Mouse (Mus musculus): ENCODE measurements at regions not wholly inside any gene's neighbourhood (a gene's known extent, or its start where the extent isn't known, plus 50 kb on each side); places are given as distances from the start of the nearest gene placed in this dataset.

DNA sequence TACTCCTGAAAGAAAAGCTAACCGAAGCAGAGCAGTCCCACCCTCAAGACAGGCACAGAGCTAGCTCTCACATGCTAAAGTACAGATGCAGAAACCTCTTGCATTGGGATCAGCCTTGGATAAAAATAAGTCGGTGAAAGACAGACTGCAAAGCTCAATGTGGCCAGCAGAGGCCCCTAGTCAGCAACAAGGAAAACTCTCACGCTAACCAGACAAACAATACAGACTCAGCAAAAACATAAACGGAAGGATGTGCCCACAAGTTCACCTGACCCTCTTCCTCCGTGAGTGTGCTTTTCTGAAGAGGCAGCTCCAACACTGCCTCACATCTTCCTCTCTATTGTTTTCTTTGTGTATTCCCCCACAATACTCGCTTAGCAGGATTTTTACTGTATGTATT lies 77.8 kb downstream of the Rpia start:
- Histone ChIP-seq H3K9me3 (replicated peaks; ENCODE audit: control insufficient read depth, low read length) (no peaks in the 10 kb centered on the region), H3K36me3 (ENCODE audit: control insufficient read depth, insufficient read depth) (no peaks in the 10 kb centered on the region), H3K4me3 (ENCODE audit: low read length) (no peak overlapping the region), H3K4me1 (ENCODE audit: control insufficient read depth, insufficient read depth, low read length) (no peaks in the 10 kb centered on the region; the same call in 1 of the 2 replicates), H3K4me2 (ENCODE audit: low read depth, low read length) (peak overlapping the region; percentile 47), H3K9ac (ENCODE audit: low read length) (no peak overlapping the region), H3K27me3 (ENCODE audit: control insufficient read depth, insufficient read depth, low read length) (no peaks in the 10 kb centered on the region), H3K27ac (ENCODE audit: low read length) (no peak overlapping the region)
- WGBS = 13% methylated on average over 6 of the region's 6 CpGs
- no peak for ATAC-seq (replicated peaks; ENCODE audit: extremely low read depth, insufficient read depth, low FRiP score)

DNA sequence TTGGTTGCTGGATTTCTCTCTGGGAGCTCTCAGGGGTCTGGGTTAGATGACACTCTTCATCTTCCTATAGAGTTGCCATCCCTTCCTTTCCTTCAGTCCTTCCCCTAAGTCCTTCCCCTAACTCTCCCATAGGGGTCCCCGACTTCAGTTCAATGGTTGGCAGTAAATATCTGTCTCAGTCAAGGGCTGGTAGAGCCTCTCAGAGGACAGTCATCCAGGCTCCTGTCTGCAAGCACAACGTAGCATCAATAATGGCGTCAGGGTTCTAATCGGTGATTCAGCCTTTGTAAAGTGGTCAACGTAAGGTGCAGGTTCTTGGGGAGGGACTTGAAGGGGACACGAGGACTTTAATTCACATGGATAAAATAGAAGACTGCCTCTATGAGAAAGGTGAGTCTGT lies 78.4 kb downstream of the Rpia start:
- 75% methylated on average over 6 of the region's 6 CpGs for WGBS
- no peaks in the 10 kb centered on the region for H3K36me3 ChIP-seq (ENCODE audit: control insufficient read depth, insufficient read depth)
- H3K9me3 ChIP-seq (replicated peaks; ENCODE audit: control insufficient read depth, low read length) = no peaks in the 10 kb centered on the region
- ATAC-seq (replicated peaks; ENCODE audit: extremely low read depth, insufficient read depth, low FRiP score) = no peak
- H3K4me3 ChIP-seq (ENCODE audit: low read length) = no peak overlapping the region
- H3K4me1 ChIP-seq (ENCODE audit: control insufficient read depth, insufficient read depth, low read length) = no peaks in the 10 kb centered on the region; the same call in 1 of the 2 replicates
- H3K9ac ChIP-seq (ENCODE audit: low read length) = no peak overlapping the region
- H3K27ac ChIP-seq (ENCODE audit: low read length) = no peak overlapping the region
- no peak overlapping the region for H3K4me2 ChIP-seq (ENCODE audit: low read depth, low read length)
- H3K27me3 ChIP-seq (ENCODE audit: control insufficient read depth, insufficient read depth, low read length) = no peaks in the 10 kb centered on the region

DNA sequence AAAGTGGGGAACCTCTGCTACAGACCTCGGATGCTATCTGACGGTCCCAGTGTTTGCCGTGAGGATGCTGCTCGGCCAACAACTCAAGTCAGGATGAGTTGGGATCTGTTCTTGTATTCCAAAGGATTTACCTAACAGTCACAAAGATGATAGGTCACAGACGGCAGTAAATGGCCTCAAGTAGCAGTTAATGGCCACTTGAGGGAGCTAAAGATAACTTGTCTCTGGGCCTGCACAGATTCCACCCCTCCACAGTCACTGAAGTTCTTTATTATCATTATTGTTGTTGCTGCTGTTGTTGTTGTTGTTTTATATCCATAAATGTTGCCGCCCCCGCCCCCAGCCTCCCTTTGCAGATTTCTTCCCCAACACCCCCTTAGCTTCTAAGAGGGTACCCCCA lies 78.9 kb downstream of the Rpia start:
- no peaks in the 10 kb centered on the region for H3K36me3 ChIP-seq (ENCODE audit: control insufficient read depth, insufficient read depth)
- no peaks in the 10 kb centered on the region for H3K27me3 ChIP-seq (ENCODE audit: control insufficient read depth, insufficient read depth, low read length)
- no peak for ATAC-seq (replicated peaks; ENCODE audit: extremely low read depth, insufficient read depth, low FRiP score)
- no peak overlapping the region for H3K4me2 ChIP-seq (ENCODE audit: low read depth, low read length)
- no peaks in the 10 kb centered on the region; the same call in 1 of the 2 replicates for H3K4me1 ChIP-seq (ENCODE audit: control insufficient read depth, insufficient read depth, low read length)
- WGBS = 26% methylated on average over 7 of the region's 7 CpGs
- H3K9ac ChIP-seq (ENCODE audit: low read length) = no peak overlapping the region
- no peak overlapping the region for H3K4me3 ChIP-seq (ENCODE audit: low read length)
- no peaks in the 10 kb centered on the region for H3K9me3 ChIP-seq (replicated peaks; ENCODE audit: control insufficient read depth, low read length)
- H3K27ac ChIP-seq (ENCODE audit: low read length) = no peak overlapping the region

DNA sequence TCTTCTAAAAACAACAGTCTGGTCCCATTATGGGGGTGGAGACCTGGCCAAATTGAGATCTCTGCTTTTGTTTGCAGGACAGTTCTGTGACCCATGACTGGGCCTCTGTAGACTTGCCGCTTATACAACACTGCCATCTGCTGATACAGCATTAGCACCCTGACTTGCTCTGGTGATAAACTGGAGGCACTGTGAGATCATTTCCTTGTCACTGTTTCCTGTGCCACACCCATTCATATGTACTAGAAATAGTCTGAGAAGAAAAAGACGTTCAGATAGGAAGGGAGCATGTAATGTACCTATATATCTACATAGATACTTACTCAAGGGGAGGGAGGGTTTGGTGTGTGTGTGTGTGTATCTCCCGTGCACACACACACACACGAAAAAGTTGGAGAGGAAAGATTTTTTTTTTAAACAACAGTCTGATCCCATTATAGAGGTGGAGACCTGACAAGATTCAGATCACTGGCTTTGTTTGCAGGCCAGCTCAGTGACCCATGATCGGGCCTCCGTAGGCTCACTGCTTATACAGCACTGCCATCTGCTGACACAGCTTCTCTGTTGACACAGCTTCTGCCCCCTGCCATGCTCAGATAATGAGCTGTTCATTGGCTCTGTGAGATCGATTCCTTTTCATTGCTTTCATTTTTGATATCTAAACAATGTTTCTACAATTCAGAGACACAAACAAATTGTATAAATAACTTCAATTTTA lies 82.5 kb downstream of the Rpia start:
- ATAC-seq (replicated peaks; ENCODE audit: extremely low read depth, insufficient read depth, low FRiP score) = peak; percentile 72
- H3K4me3 ChIP-seq (ENCODE audit: low read length) = peak overlapping the region; percentile 8; the same call in 1 of the 2 replicates
- H3K27ac ChIP-seq (ENCODE audit: low read length) = no peak overlapping the region

DNA sequence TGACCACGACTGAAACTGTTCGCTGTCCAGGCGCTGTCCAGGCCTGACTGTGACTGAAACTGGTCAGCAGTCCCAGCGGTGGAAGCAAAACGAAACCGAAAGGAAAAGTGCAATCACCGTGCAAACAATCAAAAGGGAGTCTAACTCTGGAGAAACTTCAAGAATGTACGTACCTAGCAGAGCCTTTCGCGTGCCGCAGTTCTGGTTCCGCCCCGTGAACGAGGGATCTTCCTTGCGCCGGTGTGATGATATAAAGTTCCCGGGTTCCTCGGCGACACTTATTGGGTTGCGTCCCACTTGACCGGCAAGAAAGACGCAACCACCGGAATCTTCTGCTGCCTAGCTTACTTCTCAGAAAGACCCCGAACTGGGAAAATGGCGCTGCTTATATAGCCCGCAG lies 96.4 kb downstream of the Rpia start:
- Histone ChIP-seq H3K4me3 (ENCODE audit: low read length) (no peak overlapping the region), H3K4me1 (ENCODE audit: control insufficient read depth, insufficient read depth, low read length) (no peaks in the 10 kb centered on the region), H3K27me3 (ENCODE audit: control insufficient read depth, insufficient read depth, low read length) (no peaks in the 10 kb centered on the region), H3K9me3 (replicated peaks; ENCODE audit: control insufficient read depth, low read length) (no peaks in the 10 kb centered on the region), H3K9ac (ENCODE audit: low read length) (no peak overlapping the region), H3K27ac (ENCODE audit: low read length) (no peak overlapping the region), H3K4me2 (ENCODE audit: low read depth, low read length) (no peak overlapping the region), H3K36me3 (ENCODE audit: control insufficient read depth, insufficient read depth) (no peaks in the 10 kb centered on the region)
- 94% methylated on average over 26 of the region's 26 CpGs for WGBS
- ATAC-seq (replicated peaks; ENCODE audit: extremely low read depth, insufficient read depth, low FRiP score) = no peak

More for the DNA sequence above, 82.5 kb downstream of the Rpia start:
- WGBS = 12% methylated on average over 7 of the region's 7 CpGs
- Histone ChIP-seq H3K9me3 (replicated peaks; ENCODE audit: control insufficient read depth, low read length) (no peaks in the 10 kb centered on the region), H3K9ac (ENCODE audit: low read length) (no peak overlapping the region), H3K4me1 (ENCODE audit: control insufficient read depth, insufficient read depth, low read length) (no peaks in the 10 kb centered on the region; the same call in 1 of the 2 replicates), H3K27me3 (ENCODE audit: control insufficient read depth, insufficient read depth, low read length) (no peaks in the 10 kb centered on the region), H3K36me3 (ENCODE audit: control insufficient read depth, insufficient read depth) (no peaks in the 10 kb centered on the region), H3K4me2 (ENCODE audit: low read depth, low read length) (peak overlapping the region; percentile 36)
